Mouse (Mus musculus) heart, embryonic 10.5 days (tissue): Measurements from ENCODE around the gene Iqch. TPM values are rescaled to one million over a fixed set of nuclear protein-coding genes. Genes with fewer than 3 reads are reported as not detected.
A peak's percentile ranks its signal among the peaks of the same experiment; 100 is the strongest.

ENCODE experiments used
- DNase-seq: peaks from one replicate; pipeline ENCODE4 v3.0.0-alpha.2; 2017; ENCODE audit warnings: low spot score
- H3K27ac ChIP-seq: fragments of 300-500 bp; sonication (generic); 2 replicates; pipeline ENCODE4 v1.5.1; 2016; ENCODE audit warnings: mild to moderate bottlenecking
- H3K27me3 ChIP-seq: fragments of 300-500 bp; sonication (generic); 2 replicates; pipeline ENCODE4 v1.6.1; 2016; ENCODE audit warnings: mild to moderate bottlenecking; ENCODE audit not compliant: poor library complexity, insufficient read depth, severe bottlenecking
- H3K36me3 ChIP-seq: fragments of 300-500 bp; sonication (generic); 2 replicates; pipeline ENCODE4 v1.6.1; 2016; ENCODE audit warnings: mild to moderate bottlenecking, moderate library complexity
- H3K4me1 ChIP-seq: fragments of 300-500 bp; sonication (generic); 2 replicates; pipeline ENCODE4 v1.6.1; 2016; ENCODE audit warnings: mild to moderate bottlenecking
- H3K4me3 ChIP-seq: fragments of 300-500 bp; sonication (generic); 2 replicates; pipeline ENCODE4 v1.5.1; 2016; ENCODE audit warnings: mild to moderate bottlenecking, moderate library complexity
- H3K9me3 ChIP-seq: fragments of 300-500 bp; sonication (generic); 2 replicates; pipeline ENCODE4 v1.6.1; 2016; ENCODE audit warnings: mild to moderate bottlenecking, moderate library complexity
- WGBS: fragments of 180-500 bp; shearing (Covaris S2); methylation state at CpG from one replicate; pipeline ENCODE4 v1.1.7; 2016; 5-methylcytosine and 5-hydroxymethylcytosine counted together
- polyA plus RNA-seq: library from polyadenylated mRNA; unstranded; fragments of >200 nt; fragmentation: Nextera tagmentation; extraction: Ambion mirVana; gene quantifications from 2 replicates; pipeline ENCODE4 v1.2.1, GENCODE M21; 2016

Gene Iqch
- polyA plus RNA-seq, 1 experiment from 2014 or later: not detected

DNA sequence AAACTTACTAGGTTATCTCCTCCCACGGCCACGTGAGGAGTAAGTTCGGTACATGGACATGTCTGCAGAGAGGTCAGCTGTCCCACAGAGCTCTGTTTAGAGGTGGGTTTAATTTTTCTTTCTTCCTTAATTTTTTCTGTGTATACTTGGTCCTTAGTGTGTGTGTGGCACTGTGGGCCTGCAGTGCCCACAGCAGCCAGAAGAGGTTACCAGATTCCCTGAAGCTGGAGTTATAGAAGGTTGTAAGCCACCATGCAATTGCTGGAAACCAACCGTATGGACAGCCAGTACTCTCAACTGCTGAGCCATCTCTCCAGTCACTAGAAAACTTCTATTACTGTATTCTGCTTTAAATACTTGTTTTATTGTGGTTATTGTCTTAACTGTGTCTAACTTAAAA is 29.8 kb upstream of the Iqch start:
- Histone ChIP-seq H3K27me3 (no peaks in the 10 kb centered on the region), H3K4me1 (no peaks in the 10 kb centered on the region), H3K27ac (no peak overlapping the region), H3K9me3 (no peaks in the 10 kb centered on the region), H3K4me3 (no peak overlapping the region), H3K36me3 (peaks cover 42% of the 10 kb centered on the region)
- 93% methylated on average over 4 of the region's 4 CpGs for WGBS
- DNase-seq: no peak

GRCm38 (mm10) chr9:63625090-63625756 is 22.9 kb upstream of the Iqch start:
- H3K27me3 ChIP-seq: no peaks in the 10 kb centered on the region
- no peak for DNase-seq
- H3K9me3 ChIP-seq: no peaks in the 10 kb centered on the region
- H3K4me3 ChIP-seq: no peak overlapping the region
- WGBS: 92% methylated on average over 9 of the region's 9 CpGs
- no peak overlapping the region for H3K27ac ChIP-seq
- H3K36me3 ChIP-seq: peaks cover 49% of the 10 kb centered on the region
- no peaks in the 10 kb centered on the region for H3K4me1 ChIP-seq

GRCm38 (mm10) chr9:63623895-63624569 is 21.7 kb upstream of the Iqch start:
- Histone ChIP-seq H3K27ac (no peak overlapping the region), H3K9me3 (no peaks in the 10 kb centered on the region), H3K4me1 (no peaks in the 10 kb centered on the region), H3K36me3 (peaks cover 50% of the 10 kb centered on the region; the same call in 1 of the 2 replicates), H3K4me3 (no peak overlapping the region), H3K27me3 (no peaks in the 10 kb centered on the region)
- 86% methylated on average over 15 of the region's 15 CpGs for WGBS
- DNase-seq: no peak

DNA sequence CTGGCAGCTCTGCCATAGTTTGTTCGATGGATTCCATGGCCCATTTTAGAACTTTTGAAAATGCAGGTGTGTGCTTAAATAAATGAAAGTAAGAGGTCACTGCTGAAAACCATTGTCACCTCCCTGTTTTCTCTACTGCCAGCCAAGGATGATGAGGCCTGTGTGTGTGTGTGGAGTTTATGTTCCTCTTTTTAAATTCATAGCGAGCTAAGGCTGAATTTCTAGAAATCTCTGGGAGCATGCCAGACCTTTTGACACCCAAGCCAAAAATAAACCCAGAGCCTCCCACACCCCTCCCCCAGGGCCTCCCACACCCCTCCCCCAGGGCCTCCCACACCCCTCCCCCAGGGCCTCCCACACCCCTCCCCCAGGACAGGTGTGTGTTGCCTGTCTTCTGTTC is 15.7 kb upstream of the Iqch start:
- no peaks in the 10 kb centered on the region for H3K27me3 ChIP-seq
- H3K9me3 ChIP-seq: no peaks in the 10 kb centered on the region
- 96% methylated on average over 2 of the region's 2 CpGs for WGBS
- H3K4me1 ChIP-seq: peaks cover 8% of the 10 kb centered on the region
- no peak overlapping the region for H3K27ac ChIP-seq
- no peak for DNase-seq
- no peak overlapping the region for H3K4me3 ChIP-seq
- peaks cover 47% of the 10 kb centered on the region for H3K36me3 ChIP-seq

GRCm38 (mm10) chr9:63614018-63614985 is 12.0 kb upstream of the Iqch start:
- DNase-seq: no peak
- WGBS: 88% methylated on average over 11 of the region's 11 CpGs
- Histone ChIP-seq H3K27me3 (no peaks in the 10 kb centered on the region), H3K27ac (no peak overlapping the region), H3K36me3 (peaks cover 26% of the 10 kb centered on the region), H3K4me1 (peaks cover 35% of the 10 kb centered on the region), H3K9me3 (no peaks in the 10 kb centered on the region), H3K4me3 (no peak overlapping the region)

- DNase-seq: no peak
- H3K27ac ChIP-seq: 0 out of 2 replicates have a peak overlapping the region, but pooled peaks have one; percentile 56
- no peak overlapping the region for H3K4me3 ChIP-seq
- 45% methylated on average over 1 of the region's 1 CpGs for WGBS
- H3K4me1 ChIP-seq: peaks cover 37% of the 10 kb centered on the region
- no peaks in the 10 kb centered on the region for H3K9me3 ChIP-seq
- peaks cover 21% of the 10 kb centered on the region for H3K36me3 ChIP-seq
- H3K27me3 ChIP-seq: no peaks in the 10 kb centered on the region
Observed at GRCm38 (mm10) chr9:63613569-63613968, 11.3 kb upstream of the Iqch start.

DNA sequence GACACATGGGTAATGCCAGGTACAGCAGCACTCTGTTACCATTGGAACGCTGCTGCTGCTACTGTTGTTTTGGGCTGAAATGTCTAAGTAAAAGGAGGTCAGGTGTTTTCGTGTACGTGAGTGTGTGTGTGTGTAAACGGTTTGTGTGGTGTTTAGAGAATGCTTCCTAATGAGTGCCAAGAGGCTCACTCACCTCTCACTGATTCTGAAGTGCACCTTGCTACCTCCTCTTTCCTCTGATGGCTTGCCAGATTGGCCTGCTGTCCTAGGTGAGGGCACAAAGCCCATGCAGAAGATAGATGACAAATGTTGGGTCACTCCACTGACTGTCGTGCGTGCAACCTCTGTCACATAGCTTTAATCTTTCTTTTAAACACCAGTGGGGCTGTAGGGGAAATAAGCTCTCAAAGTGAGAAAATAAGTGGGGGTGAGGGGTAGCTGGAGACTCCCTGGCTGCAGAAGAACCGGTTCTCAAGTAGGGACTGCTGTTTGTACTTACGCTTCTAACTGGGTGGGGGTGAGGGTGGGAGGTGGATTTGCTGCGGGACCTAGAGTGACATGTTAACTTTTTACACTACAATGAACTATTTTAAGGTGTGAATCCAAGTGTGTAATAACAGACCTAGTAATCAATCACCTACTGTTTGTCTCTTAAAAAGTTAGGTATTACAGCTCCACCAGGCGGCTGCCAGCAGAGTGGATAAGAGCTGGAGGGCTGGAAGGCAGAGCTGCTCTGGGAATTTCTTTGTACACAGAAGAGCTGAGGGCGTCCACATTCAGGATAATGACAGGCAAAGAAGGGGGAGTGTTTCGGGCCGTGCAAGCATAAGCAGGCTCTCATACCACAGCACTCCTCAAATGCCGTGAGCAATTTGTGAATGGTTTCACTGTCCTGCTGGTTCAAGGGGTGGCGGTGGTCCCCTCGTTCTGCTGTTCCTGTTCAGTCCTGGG is 10.5 kb upstream of the Iqch start:
- Histone ChIP-seq H3K27me3 (no peaks in the 10 kb centered on the region), H3K4me1 (peaks cover 37% of the 10 kb centered on the region), H3K36me3 (peaks cover 14% of the 10 kb centered on the region), H3K4me3 (no peak overlapping the region), H3K27ac (0 out of 2 replicates have a peak overlapping the region, but pooled peaks have one; percentile 56), H3K9me3 (no peaks in the 10 kb centered on the region)
- 64% methylated on average over 16 of the region's 16 CpGs for WGBS
- DNase-seq: no peak

- peaks cover 37% of the 10 kb centered on the region for H3K4me1 ChIP-seq
- H3K27ac ChIP-seq: no peak overlapping the region
Observed at GRCm38 (mm10) chr9:63611967-63612366, 9.7 kb upstream of the Iqch start.

GRCm38 (mm10) chr9:63610841-63611366 is 8.6 kb upstream of the Iqch start:
- Histone ChIP-seq H3K4me1 (peaks cover 37% of the 10 kb centered on the region), H3K36me3 (no peaks in the 10 kb centered on the region), H3K4me3 (no peak overlapping the region), H3K9me3 (no peaks in the 10 kb centered on the region), H3K27me3 (no peaks in the 10 kb centered on the region), H3K27ac (peak overlapping the region; percentile 36; the same call in 1 of the 2 replicates)
- DNase-seq: no peak
- 35% methylated on average over 13 of the region's 13 CpGs for WGBS

More at GRCm38 (mm10) chr9:63611967-63612366, 9.7 kb upstream of the Iqch start:
- H3K36me3 ChIP-seq: peaks cover 5% of the 10 kb centered on the region
- H3K4me3 ChIP-seq: no peak overlapping the region
- DNase-seq: no peak
- WGBS: 67% methylated on average over 5 of the region's 5 CpGs
- no peaks in the 10 kb centered on the region for H3K27me3 ChIP-seq
- no peaks in the 10 kb centered on the region for H3K9me3 ChIP-seq

DNA sequence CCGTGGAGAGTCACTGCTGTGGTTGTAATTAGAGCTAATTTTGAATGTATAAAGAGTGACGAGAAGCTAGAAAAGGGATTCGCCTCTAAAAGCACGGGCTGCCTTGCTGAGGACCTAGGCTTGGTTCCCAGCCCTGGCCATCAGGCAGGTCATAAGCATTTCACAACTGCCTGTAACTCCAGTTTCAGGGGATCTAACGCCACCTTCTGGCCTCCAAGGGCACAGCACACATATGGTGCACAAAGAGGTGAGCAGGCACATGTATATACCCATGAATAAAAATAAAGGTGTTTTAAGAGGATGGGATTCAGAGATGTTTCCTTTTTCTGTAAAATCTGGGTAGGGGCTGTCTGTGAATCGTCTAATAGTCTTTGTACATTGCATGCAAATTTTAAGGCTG is 7.9 kb upstream of the Iqch start:
- 89% methylated on average over 6 of the region's 6 CpGs for WGBS
- no peak for DNase-seq
- H3K27me3 ChIP-seq: no peaks in the 10 kb centered on the region
- H3K27ac ChIP-seq: no peak overlapping the region
- H3K4me3 ChIP-seq: no peak overlapping the region
- no peaks in the 10 kb centered on the region for H3K36me3 ChIP-seq
- H3K4me1 ChIP-seq: peaks cover 40% of the 10 kb centered on the region
- no peaks in the 10 kb centered on the region for H3K9me3 ChIP-seq

DNA sequence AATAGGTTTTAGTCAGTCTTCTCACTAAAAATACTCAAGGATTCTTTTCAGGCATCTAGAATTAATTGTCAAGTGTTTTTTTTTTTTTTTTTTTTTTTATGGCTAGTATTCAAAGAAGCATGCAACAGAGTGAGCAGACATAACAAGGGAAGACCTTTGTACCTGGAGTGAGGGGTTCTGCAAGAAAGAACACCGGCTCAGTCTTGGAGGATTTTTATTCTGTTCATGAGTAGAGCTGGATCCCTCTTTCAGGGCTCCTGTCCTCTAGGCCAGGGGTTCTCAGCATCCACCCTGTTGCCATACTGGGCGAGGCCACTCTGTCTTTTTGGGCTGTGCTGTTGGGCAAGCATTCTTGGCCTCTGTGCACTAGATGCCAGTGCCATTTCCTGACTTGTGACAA is 7.5 kb upstream of the Iqch start:
- DNase-seq: no peak
- H3K9me3 ChIP-seq: no peaks in the 10 kb centered on the region
- peaks cover 44% of the 10 kb centered on the region for H3K4me1 ChIP-seq
- H3K27me3 ChIP-seq: no peaks in the 10 kb centered on the region
- WGBS: 93% methylated on average over 2 of the region's 2 CpGs
- H3K36me3 ChIP-seq: no peaks in the 10 kb centered on the region
- no peak overlapping the region for H3K27ac ChIP-seq
- no peak overlapping the region for H3K4me3 ChIP-seq

- WGBS: 72% methylated on average over 8 of the region's 8 CpGs
- no peak for DNase-seq
- Histone ChIP-seq H3K9me3 (no peaks in the 10 kb centered on the region), H3K4me3 (no peak overlapping the region), H3K36me3 (no peaks in the 10 kb centered on the region), H3K27me3 (no peaks in the 10 kb centered on the region), H3K4me1 (peaks cover 46% of the 10 kb centered on the region), H3K27ac (no peak overlapping the region)
Observed at GRCm38 (mm10) chr9:63609246-63609645, 7.0 kb upstream of the Iqch start.
